Mouse (Mus musculus): ENCODE measurements at regions not wholly inside any gene's neighbourhood (a gene's known extent, or its start where the extent isn't known, plus 50 kb on each side); places are given as distances from the start of the nearest gene placed in this dataset.
A peak's percentile ranks its signal among the peaks of the same experiment; 100 is the strongest.
"Not testable (repeated sequence)": the region's sequence is repeated elsewhere in the genome, so short reads cannot be mapped to it uniquely, and the experiment has no call there.

- DNase-seq: no peak
Observed at GRCm38 (mm10) chr12:113241373-113242193, 55.9 kb downstream of the Tmem121 start.

- no peak for DNase-seq
Observed at GRCm38 (mm10) chr12:113242194-113242510, 56.4 kb downstream of the Tmem121 start.

- no peak for DNase-seq
Observed at GRCm38 (mm10) chr12:113244685-113245084, 59.0 kb downstream of the Tmem121 start.

GRCm38 (mm10) chr12:113253446-113254424 lies 68.0 kb downstream of the Tmem121 start:
- DNase-seq: not testable (repeated sequence)

- no peak for DNase-seq
Observed at GRCm38 (mm10) chr12:113255331-113255730, 69.6 kb downstream of the Tmem121 start.

GRCm38 (mm10) chr12:113256628-113257027 lies 70.9 kb downstream of the Tmem121 start:
- DNase-seq: no peak

- no peak for DNase-seq
Observed at GRCm38 (mm10) chr12:113257243-113257642, 71.5 kb downstream of the Tmem121 start.

- DNase-seq: no peak
Observed at GRCm38 (mm10) chr12:113259476-113259875, 73.7 kb downstream of the Tmem121 start.

GRCm38 (mm10) chr12:113260304-113260703 lies 74.6 kb downstream of the Tmem121 start:
- DNase-seq: no peak

- no peak for DNase-seq
Observed at GRCm38 (mm10) chr12:113275934-113276333, 90.2 kb downstream of the Tmem121 start.

- DNase-seq: no peak
Observed at GRCm38 (mm10) chr12:113276355-113276942, 90.7 kb downstream of the Tmem121 start.

GRCm38 (mm10) chr12:113277741-113278140 lies 92.0 kb downstream of the Tmem121 start:
- DNase-seq: no peak

- no peak for DNase-seq
Observed at GRCm38 (mm10) chr12:113292029-113292809, 106.5 kb downstream of the Tmem121 start.

GRCm38 (mm10) chr12:113295924-113296323 lies 110.2 kb downstream of the Tmem121 start:
- DNase-seq: no peak

- no peak for DNase-seq
Observed at GRCm38 (mm10) chr12:113305973-113306372, 120.2 kb downstream of the Tmem121 start.

- DNase-seq: no peak
Observed at GRCm38 (mm10) chr12:113313319-113313718, 127.6 kb downstream of the Tmem121 start.

- no peak for DNase-seq
Observed at GRCm38 (mm10) chr12:113314624-113315023, 128.9 kb downstream of the Tmem121 start.

- no peak for DNase-seq
Observed at GRCm38 (mm10) chr12:113321086-113321485, 135.4 kb downstream of the Tmem121 start.

- no peak for DNase-seq
Observed at GRCm38 (mm10) chr12:113322173-113322572, 136.4 kb downstream of the Tmem121 start.

- peak; percentile 1 for DNase-seq
Observed at GRCm38 (mm10) chr12:113327851-113328250, 142.1 kb downstream of the Tmem121 start.

GRCm38 (mm10) chr12:113330266-113330665 lies 144.5 kb downstream of the Tmem121 start:
- DNase-seq: peak; percentile 2

- DNase-seq: peak; percentile 5
Observed at GRCm38 (mm10) chr12:113332226-113332625, 146.5 kb downstream of the Tmem121 start.

Measured in gastrocnemius, postnatal 10 days (tissue).